ENCODE assay signal across 8 mouse cellular contexts in the genomic region with DNA sequence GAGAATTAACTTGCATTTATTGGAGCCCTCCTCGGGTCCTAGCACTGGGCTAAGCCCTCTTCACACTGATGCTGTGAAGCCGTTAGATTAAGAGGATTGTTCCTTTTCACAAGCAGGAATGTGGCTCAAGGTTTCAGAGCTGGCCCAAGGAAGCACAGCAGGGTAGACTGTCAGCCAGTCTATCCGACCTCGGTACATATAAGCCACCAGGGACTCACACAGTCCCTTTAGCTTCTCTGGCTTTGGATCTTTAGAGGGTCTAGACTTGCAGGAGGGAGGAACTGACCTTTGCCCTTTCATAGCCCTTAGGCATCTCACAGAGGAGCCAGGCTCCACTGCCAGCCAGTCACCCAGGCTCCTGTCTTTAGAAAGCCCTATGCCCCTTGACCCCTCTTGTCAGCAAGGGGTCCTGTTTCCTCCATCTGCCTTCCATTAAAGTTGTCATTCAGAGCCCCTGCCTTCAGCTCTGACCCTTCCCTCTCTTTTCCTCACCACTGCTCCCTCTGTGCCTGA. TPM values are rescaled to one million over a fixed set of nuclear protein-coding genes. Genes with fewer than 3 reads are reported as not detected.
DNase-seq lines count a peak whose midpoint lies in the region; ATAC-seq and TF ChIP-seq lines count a peak whose summit lies in the region.

A gene (minus strand): TSS at position 51 of the 513 bp plus-strand sequence.

- no peak for TF ChIP-seq POLR2A in ES-Bruce4 (IDR thresholded peaks at IDR 0.05; ENCODE audit: insufficient read depth, low read length)

- peaks cover 14% of the 10 kb centered on the region for H3K36me3 ChIP-seq in heart, embryonic 13.5 days
- H3K36me3 ChIP-seq in ES-Bruce4 (ENCODE audit: control insufficient read depth, insufficient read depth, low read length, poor library complexity, severe bottlenecking): peaks cover 8% of the 10 kb centered on the region
- peaks cover 15% of the 10 kb centered on the region for H3K36me3 ChIP-seq in embryonic facial prominence, embryonic 15.5 days
- peaks cover 3% of the 10 kb centered on the region for H3K36me3 ChIP-seq in midbrain, embryonic 16.5 days (ENCODE audit: control insufficient read depth, insufficient read depth, low read length)

- no peak for TF ChIP-seq CTCF in ES-Bruce4 (IDR thresholded peaks at IDR 0.05; ENCODE audit: low read depth, low read length)

- no peak for ATAC-seq in heart, embryonic 13.5 days (ENCODE audit: extremely low read depth, insufficient number of reproducible peaks, low FRiP score, low TSS enrichment)
- ATAC-seq in embryonic facial prominence, embryonic 15.5 days (ENCODE audit: insufficient number of reproducible peaks, low FRiP score, low TSS enrichment, low read depth): no peak
- ATAC-seq in midbrain, embryonic 16.5 days: no peak

- 37% methylated on average over 4 of the region's 4 CpGs for WGBS in heart, embryonic 13.5 days
- WGBS in embryonic facial prominence, embryonic 15.5 days: 16% methylated on average over 4 of the region's 4 CpGs
- 2% methylated on average over 4 of the region's 4 CpGs for WGBS in midbrain, embryonic 16.5 days

- no peak for TF ChIP-seq EP300 in ES-Bruce4 (IDR thresholded peaks at IDR 0.05; ENCODE audit: insufficient read depth, low read depth, low read length)

- H3K4me3 ChIP-seq in heart, embryonic 13.5 days: no peak within 1 kb of the TSS
- H3K4me3 ChIP-seq in ES-Bruce4 (ENCODE audit: low read depth, low read length): no peak within 1 kb of the TSS
- no peak within 1 kb of the TSS for H3K4me3 ChIP-seq in embryonic facial prominence, embryonic 15.5 days (replicated peaks)
- H3K4me3 ChIP-seq in midbrain, embryonic 16.5 days (ENCODE audit: low read depth, low read length): no peak within 1 kb of the TSS

- H3K27me3 ChIP-seq in heart, embryonic 13.5 days (replicated peaks): no peaks in the 10 kb centered on the region
- no peaks in the 10 kb centered on the region for H3K27me3 ChIP-seq in ES-Bruce4 (ENCODE audit: control insufficient read depth, insufficient read depth, low read length, poor library complexity, severe bottlenecking)
- H3K27me3 ChIP-seq in embryonic facial prominence, embryonic 15.5 days: no peaks in the 10 kb centered on the region
- no peaks in the 10 kb centered on the region for H3K27me3 ChIP-seq in midbrain, embryonic 16.5 days (ENCODE audit: control insufficient read depth, insufficient read depth, low read depth, low read length)

- H3K9me3 ChIP-seq in heart, embryonic 13.5 days: no peaks in the 10 kb centered on the region
- no peaks in the 10 kb centered on the region for H3K9me3 ChIP-seq in ES-Bruce4 (replicated peaks; ENCODE audit: control insufficient read depth, insufficient read depth, low read length, poor library complexity, severe bottlenecking)
- no peaks in the 10 kb centered on the region for H3K9me3 ChIP-seq in embryonic facial prominence, embryonic 15.5 days (replicated peaks)
- no peaks in the 10 kb centered on the region for H3K9me3 ChIP-seq in midbrain, embryonic 16.5 days (replicated peaks; ENCODE audit: control insufficient read depth, low read length, poor library complexity, severe bottlenecking)

- peaks cover 41% of the 10 kb centered on the region for H3K4me1 ChIP-seq in heart, embryonic 13.5 days
- H3K4me1 ChIP-seq in ES-Bruce4 (ENCODE audit: control insufficient read depth, insufficient read depth, low read length): peaks cover 1% of the 10 kb centered on the region
- H3K4me1 ChIP-seq in embryonic facial prominence, embryonic 15.5 days: peaks cover 51% of the 10 kb centered on the region
- peaks cover 13% of the 10 kb centered on the region for H3K4me1 ChIP-seq in midbrain, embryonic 16.5 days (ENCODE audit: control insufficient read depth, insufficient read depth, low read length)

- H3K27ac ChIP-seq in heart, embryonic 13.5 days (replicated peaks): no peak within 1 kb of the TSS
- H3K27ac ChIP-seq in ES-Bruce4 (ENCODE audit: insufficient read depth, low read length): no peak within 1 kb of the TSS
- H3K27ac ChIP-seq in embryonic facial prominence, embryonic 15.5 days (replicated peaks): no peak within 1 kb of the TSS
- H3K27ac ChIP-seq in midbrain, embryonic 16.5 days (ENCODE audit: low read length): no peak within 1 kb of the TSS

- H3K4me2 ChIP-seq in heart, embryonic 13.5 days: no peak within 1 kb of the TSS
- H3K4me2 ChIP-seq in embryonic facial prominence, embryonic 15.5 days (replicated peaks): no peak within 1 kb of the TSS
- no peak within 1 kb of the TSS for H3K4me2 ChIP-seq in midbrain, embryonic 16.5 days (ENCODE audit: low read length)

- no peak for DNase-seq in heart, adult 18-20 months
- DNase-seq in layer of hippocampus, postnatal 10 days (ENCODE audit: low spot score in 2 of 2): no peak
- no peak for DNase-seq in spleen, postnatal 14 days (ENCODE audit: low spot score in 2 of 2)
- DNase-seq in Muller cell, postnatal 12 days (ENCODE audit: inconsistent ontology term): no peak

- H3K9ac ChIP-seq in heart, embryonic 13.5 days: no peak within 1 kb of the TSS
- H3K9ac ChIP-seq in ES-Bruce4 (ENCODE audit: low read depth, poor library complexity, severe bottlenecking): no peak within 1 kb of the TSS
- no peak within 1 kb of the TSS for H3K9ac ChIP-seq in embryonic facial prominence, embryonic 15.5 days
- H3K9ac ChIP-seq in midbrain, embryonic 16.5 days (ENCODE audit: low read depth, low read length): no peak within 1 kb of the TSS

RNA-seq across cellular contexts. Expression of the gene that starts here (rescaled TPM):
- 20.0 and 21.8 TPM in 2 replicates for polyA plus RNA-seq in heart, embryonic 13.5 days (2015; fragmentation: Nextera tagmentation; extraction: Ambion mirVana)
- total RNA-seq in heart, adult 18-20 months (2021): 1 to 10 TPM; 6.6 to 7.4 TPM
- 18.4 and 19.9 TPM in 2 replicates for polyA plus RNA-seq in ES-Bruce4 (2011; ENCODE audit: insufficient read depth, insufficient read length, low read depth, missing spikeins)
- polyA plus RNA-seq in embryonic facial prominence, embryonic 15.5 days (2015; fragmentation: Nextera tagmentation; extraction: Ambion mirVana): 37.8 and 37.9 TPM in 2 replicates
- total RNA-seq in layer of hippocampus, postnatal 10 days (2021): 10 to 100 TPM; 34.9 to 36.1 TPM
- 41.7 and 48.0 TPM in 2 replicates for polyA plus RNA-seq in midbrain, embryonic 16.5 days (2015; fragmentation: Nextera tagmentation; extraction: Ambion mirVana)

Comparison
In these comparisons a context has a peak if more than half of its experiments do, and no peak if none do; other contexts are left out.
1. RNA of the gene that starts here (total RNA-seq): 34.9 to 36.1 TPM in layer of hippocampus, postnatal 10 days; 6.6 to 7.4 TPM in heart, adult 18-20 months; every median in the first group is over 4 times any median in the second.